In the genomic region with DNA sequence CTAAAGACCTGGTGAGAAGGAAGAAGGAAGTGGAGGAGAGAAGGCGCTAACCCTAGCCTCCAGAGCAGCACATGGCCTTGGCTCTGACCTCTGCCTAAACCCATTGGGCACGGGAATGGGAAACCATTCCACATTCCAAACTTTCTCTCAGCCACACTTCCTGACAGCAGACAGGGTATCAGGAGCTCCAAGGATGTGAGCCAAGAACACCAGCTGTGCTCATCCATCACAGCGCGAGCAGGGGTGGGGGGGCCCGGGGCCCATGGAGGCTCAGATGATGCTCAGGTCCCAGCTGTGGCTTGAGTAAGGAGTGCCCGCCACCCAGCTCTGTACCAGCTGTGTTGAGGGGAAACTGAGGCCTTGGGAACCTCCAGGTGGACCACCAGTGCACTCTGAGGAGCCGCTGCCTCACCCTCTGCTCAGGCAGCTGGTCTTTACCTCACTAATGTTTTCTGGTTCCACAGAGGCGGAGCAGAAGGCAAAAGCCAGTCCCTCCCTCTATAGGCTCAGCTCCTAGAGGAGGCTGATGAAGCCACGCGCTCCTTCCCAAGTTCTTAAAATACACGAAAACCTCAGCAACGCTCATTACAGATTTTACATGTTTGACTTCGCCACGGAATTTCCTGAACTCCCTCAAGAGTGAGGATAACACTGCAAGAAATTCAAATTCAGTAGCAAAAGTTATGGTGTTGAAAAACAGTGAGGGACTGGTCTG, we compare ENCODE assay signal across 12 mouse cellular contexts. TPM values are rescaled to one million over a fixed set of nuclear protein-coding genes. Genes with fewer than 3 reads are reported as not detected.
A peak's percentile ranks its signal among the peaks of the same experiment; 100 is the strongest.
DNase-seq lines count a peak whose midpoint lies in the region; ATAC-seq lines count a peak whose summit lies in the region.
"Had no signal": no experiment of that assay in that cellular context is flagged by ENCODE, and none has a peak within 500 bp of the region (broad histone marks: within the 10 kb centered on the region; RNA-seq: fewer than 3 reads in every experiment).

No protein-coding gene starts in this region.

- ATAC-seq in kidney, embryonic 14.5 days (ENCODE audit: low FRiP score, low TSS enrichment), result peak; percentile 54; the same call in 1 of the 2 replicates
- no peak for ATAC-seq in kidney, embryonic 15.5 days (replicated peaks; ENCODE audit: low FRiP score)

- H3K36me3 ChIP-seq in kidney, embryonic 14.5 days (ENCODE audit: control insufficient read depth, insufficient read depth, low read length), result peaks cover 3% of the 10 kb centered on the region; the same call in 1 of the 2 replicates
- no peaks in the 10 kb centered on the region; the same call in 1 of the 2 replicates for H3K36me3 ChIP-seq in kidney, embryonic 15.5 days
- peaks cover 26% of the 10 kb centered on the region for H3K36me3 ChIP-seq in embryonic facial prominence, embryonic 10.5 days (replicated peaks)
- H3K36me3 ChIP-seq: G1E had no signal

- H3K4me1 ChIP-seq in kidney, embryonic 14.5 days (ENCODE audit: control insufficient read depth, insufficient read depth, low read length), result no peaks in the 10 kb centered on the region
- peaks cover 17% of the 10 kb centered on the region for H3K4me1 ChIP-seq in kidney, embryonic 15.5 days
- H3K4me1 ChIP-seq in embryonic facial prominence, embryonic 10.5 days, result peaks cover 25% of the 10 kb centered on the region
- H3K4me1 ChIP-seq: megakaryocyte, embryonic 14.5 days had no signal

- 72% methylated on average over 14 of the region's 14 CpGs for WGBS in kidney, embryonic 14.5 days
- 72% methylated on average over 14 of the region's 14 CpGs for WGBS in kidney, embryonic 15.5 days
- WGBS in embryonic facial prominence, embryonic 10.5 days, result 84% methylated on average over 14 of the region's 14 CpGs

- no peak for DNase-seq in embryonic facial prominence, embryonic 10.5 days (ENCODE audit: low spot score)
- DNase-seq in heart, postnatal 4 days, result peak; percentile 30
- peak; percentile 13 to 48 for DNase-seq in lung, postnatal 4 days
- DNase-seq in frontal cortex, postnatal 25 days (ENCODE audit: low spot score in 2 of 2), result no peak
- DNase-seq in embryo, embryonic 11 days, result no peak
- DNase-seq: adrenal gland, postnatal 36 days had no signal

- no peak overlapping the region for H3K4me3 ChIP-seq in kidney, embryonic 14.5 days (ENCODE audit: low read length)
- H3K4me3 ChIP-seq in kidney, embryonic 15.5 days (replicated peaks), result no peak overlapping the region
- H3K4me3 ChIP-seq in embryonic facial prominence, embryonic 10.5 days, result no peak overlapping the region
- H3K4me3 ChIP-seq: megakaryocyte, embryonic 14.5 days had no signal

- H3K4me2 ChIP-seq in kidney, embryonic 14.5 days (replicated peaks; ENCODE audit: low read depth, low read length), result no peak overlapping the region
- H3K4me2 ChIP-seq in kidney, embryonic 15.5 days, result no peak overlapping the region

- no peaks in the 10 kb centered on the region for H3K9me3 ChIP-seq in kidney, embryonic 14.5 days (ENCODE audit: control insufficient read depth, low read length)
- no peaks in the 10 kb centered on the region for H3K9me3 ChIP-seq in kidney, embryonic 15.5 days (replicated peaks)
- H3K9me3 ChIP-seq in embryonic facial prominence, embryonic 10.5 days, result no peaks in the 10 kb centered on the region
- H3K9me3 ChIP-seq: G1E; megakaryocyte, embryonic 14.5 days had no signal

- H3K27ac ChIP-seq in kidney, embryonic 14.5 days (ENCODE audit: low read depth, low read length), result no peak overlapping the region
- H3K27ac ChIP-seq in kidney, embryonic 15.5 days, result no peak overlapping the region
- H3K27ac ChIP-seq in embryonic facial prominence, embryonic 10.5 days (replicated peaks), result 0 out of 2 replicates have a peak overlapping the region, but pooled peaks have one; percentile 21

- H3K27me3 ChIP-seq in kidney, embryonic 14.5 days (ENCODE audit: control insufficient read depth, insufficient read depth, low read length), result no peaks in the 10 kb centered on the region
- H3K27me3 ChIP-seq in kidney, embryonic 15.5 days, result no peaks in the 10 kb centered on the region
- no peaks in the 10 kb centered on the region for H3K27me3 ChIP-seq in embryonic facial prominence, embryonic 10.5 days (replicated peaks; ENCODE audit: low read depth, poor library complexity, severe bottlenecking)

- H3K9ac ChIP-seq in kidney, embryonic 14.5 days (ENCODE audit: low read depth, low read length), result no peak overlapping the region
- no peak overlapping the region for H3K9ac ChIP-seq in kidney, embryonic 15.5 days

RNA-seq across cellular contexts. Expression of gene Bcl7c, which starts 23.3 kb away (rescaled TPM):
- polyA plus RNA-seq in kidney, embryonic 14.5 days (2014; fragmentation: Nextera tagmentation; extraction: Ambion mirVana), result 65.9 and 79.1 TPM in 2 replicates
- 64.2 and 66.8 TPM in 2 replicates for polyA plus RNA-seq in kidney, embryonic 15.5 days (2015; fragmentation: Nextera tagmentation; extraction: Ambion mirVana)
- 60.2 and 70.0 TPM in 2 replicates for polyA plus RNA-seq in embryonic facial prominence, embryonic 10.5 days (2016; fragmentation: Nextera tagmentation; extraction: Ambion mirVana)
- 10 to 100 TPM; 67.6 to 71.1 TPM for total RNA-seq in heart, postnatal 4 days (2021)

RNA-seq across cellular contexts. Expression of gene Ctf1, which starts 27.1 kb away (rescaled TPM):
- 17.5 and 23.7 TPM in 2 replicates for polyA plus RNA-seq in kidney, embryonic 14.5 days (2014; fragmentation: Nextera tagmentation; extraction: Ambion mirVana)
- 15.3 and 16.5 TPM in 2 replicates for polyA plus RNA-seq in kidney, embryonic 15.5 days (2015; fragmentation: Nextera tagmentation; extraction: Ambion mirVana)
- polyA plus RNA-seq in embryonic facial prominence, embryonic 10.5 days (2016; fragmentation: Nextera tagmentation; extraction: Ambion mirVana), result 9.4 and 10.7 TPM in 2 replicates
- total RNA-seq in heart, postnatal 4 days (2021), result 1 to 10 TPM; 3.4 to 4.0 TPM

RNA-seq across cellular contexts. Expression of gene Ctf2, which starts 46.5 kb away (rescaled TPM):
- 0.43 and 0.55 TPM in 2 replicates for polyA plus RNA-seq in kidney, embryonic 14.5 days (2014; fragmentation: Nextera tagmentation; extraction: Ambion mirVana)
- polyA plus RNA-seq in kidney, embryonic 15.5 days (2015; fragmentation: Nextera tagmentation; extraction: Ambion mirVana), result 0.31 and 0.33 TPM in 2 replicates
- polyA plus RNA-seq in embryonic facial prominence, embryonic 10.5 days (2016; fragmentation: Nextera tagmentation; extraction: Ambion mirVana), result 0.19 TPM in 2 replicates
- total RNA-seq in heart, postnatal 4 days (2021), result not detected
- total RNA-seq: adrenal gland, postnatal 36 days had no signal
- polyA plus RNA-seq: cortical plate, adult 2 months; G1E; large intestine, adult 2 months had no signal

RNA-seq across cellular contexts. Expression of gene Fbxl19, which starts 58.9 kb away (rescaled TPM):
- polyA plus RNA-seq in kidney, embryonic 14.5 days (2014; fragmentation: Nextera tagmentation; extraction: Ambion mirVana), result 6.2 and 10.0 TPM in 2 replicates
- 5.6 and 6.8 TPM in 2 replicates for polyA plus RNA-seq in kidney, embryonic 15.5 days (2015; fragmentation: Nextera tagmentation; extraction: Ambion mirVana)
- polyA plus RNA-seq in embryonic facial prominence, embryonic 10.5 days (2016; fragmentation: Nextera tagmentation; extraction: Ambion mirVana), result 8.9 and 9.0 TPM in 2 replicates
- 1 to 10 TPM; 6.0 TPM for total RNA-seq in heart, postnatal 4 days (2021)

Comparison
In these comparisons a context has a peak if more than half of its experiments do, and no peak if none do; other contexts are left out.
1. DNase-seq: peak in heart, postnatal 4 days (single experiment) and lung, postnatal 4 days (2 of 2); none in embryonic facial prominence, embryonic 10.5 days (single experiment), frontal cortex, postnatal 25 days (0 of 2) and embryo, embryonic 11 days (single experiment).